Mouse (Mus musculus): Measurements from ENCODE around the gene Epn1.

- TF ChIP-seq CTCF (IDR thresholded peaks at IDR 0.05; ENCODE audit: extremely low read depth, insufficient read length, insufficient replicate concordance, low read depth, low read length) (no peak), POLR2A (IDR thresholded peaks at IDR 0.05; ENCODE audit: low read depth, low read length) (no peak)
Measured at GRCm38 (mm10) chr7:5031496-5031895, 48.5 kb upstream of the Epn1 start.
